Mouse (Mus musculus) limb, embryonic 13.5 days (tissue): ENCODE data around the gene Lonp2. TPM values are rescaled to one million over a fixed set of nuclear protein-coding genes. Genes with fewer than 3 reads are reported as not detected.

ENCODE experiments used
- ATAC-seq: fragments of 200-750 bp; cut with Nextera tagmentation; 2 replicates; pipeline ENCODE4 v1.8.0; 2017; ENCODE audit warnings: low read depth, moderate number of reproducible peaks, moderate TSS enrichment; ENCODE audit not compliant: low FRiP score
- H3K27ac ChIP-seq: fragments of 300-500 bp; sonication (generic); 2 replicates; pipeline ENCODE4 v1.5.1; 2015; ENCODE audit warnings: inconsistent platforms, mild to moderate bottlenecking, moderate library complexity
- H3K27me3 ChIP-seq: fragments of 300-500 bp; sonication (generic); 2 replicates; pipeline ENCODE4 v1.6.1; 2015; ENCODE audit warnings: mild to moderate bottlenecking, inconsistent platforms
- H3K36me3 ChIP-seq: fragments of 300-500 bp; sonication (generic); 2 replicates; pipeline ENCODE4 v1.6.1; 2015; ENCODE audit warnings: inconsistent platforms, mild to moderate bottlenecking, moderate library complexity
- H3K4me1 ChIP-seq: fragments of 300-500 bp; sonication (generic); 2 replicates; pipeline ENCODE4 v1.6.1; 2015; ENCODE audit warnings: inconsistent platforms
- H3K4me2 ChIP-seq: fragments of 300-500 bp; sonication (generic); replicated peaks from 2 replicates; pipeline ENCODE4 v1.6.1; 2015; ENCODE audit warnings: inconsistent platforms, mild to moderate bottlenecking, moderate library complexity
- H3K4me3 ChIP-seq: fragments of 300-500 bp; sonication (generic); 2 replicates; pipeline ENCODE4 v1.5.1; 2015; ENCODE audit warnings: moderate library complexity, mild to moderate bottlenecking, inconsistent platforms
- H3K9ac ChIP-seq: fragments of 300-500 bp; sonication (generic); 2 replicates; pipeline ENCODE4 v1.6.1; 2015; ENCODE audit warnings: mild to moderate bottlenecking, inconsistent platforms
- H3K9me3 ChIP-seq: fragments of 300-500 bp; sonication (generic); 2 replicates; pipeline ENCODE4 v1.6.1; 2016; ENCODE audit warnings: inconsistent platforms
- WGBS: fragments of 180-500 bp; shearing (Covaris S2); methylation state at CpG from one replicate; pipeline ENCODE4 v1.1.7; 2015; 5-methylcytosine and 5-hydroxymethylcytosine counted together
- polyA plus RNA-seq: library from polyadenylated mRNA; unstranded; fragments of >200 nt; fragmentation: Nextera tagmentation; extraction: Ambion mirVana; gene quantifications from 2 replicates; pipeline ENCODE4 v1.2.1, GENCODE M21; 2015

The Lonp2 gene
- polyA plus RNA-seq, 1 experiment from 2014 or later, result 58.8 TPM

GRCm38 (mm10) chr8:86692107-86692506 is 68.3 kb downstream of the Lonp2 start:
- peaks cover 24% of the 10 kb centered on the region for H3K36me3 ChIP-seq
- no peaks in the 10 kb centered on the region for H3K27me3 ChIP-seq
- H3K4me1 ChIP-seq, result no peaks in the 10 kb centered on the region
- no peak overlapping the region for H3K4me3 ChIP-seq
- no peak overlapping the region for H3K4me2 ChIP-seq
- H3K9ac ChIP-seq, result no peak overlapping the region
- H3K27ac ChIP-seq, result no peak overlapping the region
- ATAC-seq, result no peak
- no peaks in the 10 kb centered on the region for H3K9me3 ChIP-seq
- 81% methylated on average over 1 of the region's 1 CpGs for WGBS

GRCm38 (mm10) chr8:86694011-86694410 is 70.2 kb downstream of the Lonp2 start:
- no peak for ATAC-seq
- Histone ChIP-seq H3K36me3 (peaks cover 18% of the 10 kb centered on the region), H3K4me1 (no peaks in the 10 kb centered on the region), H3K4me2 (no peak overlapping the region), H3K27ac (no peak overlapping the region), H3K9ac (no peak overlapping the region), H3K27me3 (no peaks in the 10 kb centered on the region), H3K9me3 (no peaks in the 10 kb centered on the region), H3K4me3 (no peak overlapping the region)
- 74% methylated on average over 1 of the region's 1 CpGs for WGBS

- H3K36me3 ChIP-seq, result peaks cover 26% of the 10 kb centered on the region
- WGBS, result 92% methylated on average over 2 of the region's 2 CpGs
These were observed 71.9 kb downstream of the Lonp2 start for GRCm38 (mm10) chr8:86695703-86696102.

GRCm38 (mm10) chr8:86698811-86699421 is 75.1 kb downstream of the Lonp2 start:
- Histone ChIP-seq H3K9ac (no peak overlapping the region), H3K4me1 (no peaks in the 10 kb centered on the region), H3K27ac (no peak overlapping the region), H3K4me3 (no peak overlapping the region), H3K9me3 (no peaks in the 10 kb centered on the region), H3K36me3 (peaks cover 20% of the 10 kb centered on the region), H3K4me2 (no peak overlapping the region), H3K27me3 (no peaks in the 10 kb centered on the region)
- no peak for ATAC-seq
- whole genome bisulfite sequencing, result 67% methylated on average over 1 of the region's 1 CpGs

More at GRCm38 (mm10) chr8:86695703-86696102, 71.9 kb downstream of the Lonp2 start:
- H3K27ac ChIP-seq, result no peak overlapping the region
- H3K4me1 ChIP-seq, result no peaks in the 10 kb centered on the region
- no peak overlapping the region for H3K9ac ChIP-seq
- no peaks in the 10 kb centered on the region for H3K27me3 ChIP-seq
- no peak overlapping the region for H3K4me3 ChIP-seq
- no peak for ATAC-seq
- no peaks in the 10 kb centered on the region for H3K9me3 ChIP-seq
- H3K4me2 ChIP-seq, result no peak overlapping the region

- no peak for ATAC-seq
- H3K36me3 ChIP-seq, result peaks cover 20% of the 10 kb centered on the region
- no peaks in the 10 kb centered on the region for H3K4me1 ChIP-seq
- no peak overlapping the region for H3K9ac ChIP-seq
- H3K4me3 ChIP-seq, result no peak overlapping the region
- H3K27ac ChIP-seq, result no peak overlapping the region
- no peak overlapping the region for H3K4me2 ChIP-seq
- H3K27me3 ChIP-seq, result no peaks in the 10 kb centered on the region
- 90% methylated on average over 12 of the region's 12 CpGs for WGBS
- no peaks in the 10 kb centered on the region for H3K9me3 ChIP-seq
These were observed 75.6 kb downstream of the Lonp2 start for GRCm38 (mm10) chr8:86699471-86699870.

- Histone ChIP-seq H3K9me3 (no peaks in the 10 kb centered on the region), H3K9ac (no peak overlapping the region), H3K27ac (no peak overlapping the region), H3K4me3 (no peak overlapping the region), H3K36me3 (peaks cover 16% of the 10 kb centered on the region; the same call in 1 of the 2 replicates), H3K27me3 (no peaks in the 10 kb centered on the region), H3K4me1 (no peaks in the 10 kb centered on the region), H3K4me2 (no peak overlapping the region)
- no peak for ATAC-seq
- 88% methylated on average over 3 of the region's 3 CpGs for WGBS
These were observed 78.6 kb downstream of the Lonp2 start for GRCm38 (mm10) chr8:86702453-86702852.

GRCm38 (mm10) chr8:86705317-86705716 is 81.5 kb downstream of the Lonp2 start:
- H3K9ac ChIP-seq, result no peak overlapping the region
- no peak overlapping the region for H3K4me2 ChIP-seq
- ATAC-seq, result no peak
- H3K4me1 ChIP-seq, result no peaks in the 10 kb centered on the region
- no peak overlapping the region for H3K4me3 ChIP-seq
- no peaks in the 10 kb centered on the region for H3K9me3 ChIP-seq
- H3K36me3 ChIP-seq, result peaks cover 22% of the 10 kb centered on the region; the same call in 1 of the 2 replicates
- H3K27ac ChIP-seq, result no peak overlapping the region
- no peaks in the 10 kb centered on the region for H3K27me3 ChIP-seq
- 75% methylated on average over 3 of the region's 3 CpGs for WGBS

GRCm38 (mm10) chr8:86706756-86707155 is 82.9 kb downstream of the Lonp2 start:
- Histone ChIP-seq H3K36me3 (peaks cover 32% of the 10 kb centered on the region), H3K4me3 (no peak overlapping the region), H3K27me3 (no peaks in the 10 kb centered on the region), H3K4me2 (no peak overlapping the region), H3K4me1 (no peaks in the 10 kb centered on the region), H3K27ac (no peak overlapping the region), H3K9ac (no peak overlapping the region), H3K9me3 (no peaks in the 10 kb centered on the region)
- no peak for ATAC-seq
- WGBS, result 85% methylated on average over 5 of the region's 5 CpGs

GRCm38 (mm10) chr8:86707873-86708272 is 84.0 kb downstream of the Lonp2 start:
- Histone ChIP-seq H3K4me1 (no peaks in the 10 kb centered on the region), H3K9ac (no peak overlapping the region), H3K27me3 (no peaks in the 10 kb centered on the region), H3K36me3 (peaks cover 35% of the 10 kb centered on the region), H3K27ac (no peak overlapping the region), H3K4me2 (no peak overlapping the region), H3K9me3 (no peaks in the 10 kb centered on the region), H3K4me3 (no peak overlapping the region)
- no peak for ATAC-seq
- 69% methylated on average over 4 of the region's 4 CpGs for WGBS

- Histone ChIP-seq H3K27me3 (no peaks in the 10 kb centered on the region), H3K27ac (no peak overlapping the region), H3K36me3 (peaks cover 56% of the 10 kb centered on the region), H3K4me1 (no peaks in the 10 kb centered on the region), H3K9me3 (no peaks in the 10 kb centered on the region), H3K4me3 (no peak overlapping the region), H3K9ac (no peak overlapping the region), H3K4me2 (no peak overlapping the region)
- no peak for ATAC-seq
- 94% methylated on average over 3 of the region's 3 CpGs for WGBS
These were observed 88.8 kb downstream of the Lonp2 start for GRCm38 (mm10) chr8:86712594-86712993.

GRCm38 (mm10) chr8:86713407-86714188 is 89.8 kb downstream of the Lonp2 start:
- H3K36me3 ChIP-seq, result peaks cover 61% of the 10 kb centered on the region
- ATAC-seq, result no peak
- no peaks in the 10 kb centered on the region for H3K27me3 ChIP-seq
- H3K9ac ChIP-seq, result no peak overlapping the region
- no peak overlapping the region for H3K4me3 ChIP-seq
- WGBS, result 81% methylated on average over 14 of the region's 14 CpGs
- H3K27ac ChIP-seq, result no peak overlapping the region
- H3K9me3 ChIP-seq, result no peaks in the 10 kb centered on the region
- no peak overlapping the region for H3K4me2 ChIP-seq
- H3K4me1 ChIP-seq, result no peaks in the 10 kb centered on the region

- H3K4me3 ChIP-seq, result no peak overlapping the region
- no peak overlapping the region for H3K9ac ChIP-seq
- H3K4me1 ChIP-seq, result no peaks in the 10 kb centered on the region
- H3K36me3 ChIP-seq, result peaks cover 66% of the 10 kb centered on the region
- H3K27ac ChIP-seq, result no peak overlapping the region
- H3K27me3 ChIP-seq, result no peaks in the 10 kb centered on the region
- H3K9me3 ChIP-seq, result no peaks in the 10 kb centered on the region
- H3K4me2 ChIP-seq, result no peak overlapping the region
- no peak for ATAC-seq
- WGBS, result 88% methylated on average over 2 of the region's 2 CpGs
These were observed 94.6 kb downstream of the Lonp2 start for GRCm38 (mm10) chr8:86718332-86718994.
